Mouse (Mus musculus): ENCODE results near the gene Arfgap3. TPM values are rescaled to one million over a fixed set of nuclear protein-coding genes. Genes with fewer than 3 reads are reported as not detected.

Arfgap3 gene
- polyA plus RNA-seq, 1 experiment: 45.3 TPM

Other genes with a start within 250 kb of the Arfgap3 start
- gene Rrp7a, start 227.4 kb downstream of the Arfgap3 start, polyA plus RNA-seq (2012; fragmentation: generic; extraction: Trizol): 172 TPM
- gene Poldip3, start 200.9 kb downstream of the Arfgap3 start, polyA plus RNA-seq (2012; fragmentation: generic; extraction: Trizol): 85.9 TPM
- 707 TPM for gene Cyb5r3, start 177.7 kb downstream of the Arfgap3 start, polyA plus RNA-seq (2012; fragmentation: generic; extraction: Trizol)
- gene A4galt, start 98.5 kb downstream of the Arfgap3 start, polyA plus RNA-seq (2012; fragmentation: generic; extraction: Trizol): 28.4 TPM
- 122 TPM for gene Pacsin2, start 114.4 kb upstream of the Arfgap3 start, polyA plus RNA-seq (2012; fragmentation: generic; extraction: Trizol)
- 47.7 TPM for gene Ttll1, start 160.6 kb upstream of the Arfgap3 start, polyA plus RNA-seq (2012; fragmentation: generic; extraction: Trizol)
- gene Bik, start 176.6 kb upstream of the Arfgap3 start, polyA plus RNA-seq (2012; fragmentation: generic; extraction: Trizol): 1.3 TPM
- 937 TPM for gene Tspo, start 213.3 kb upstream of the Arfgap3 start, polyA plus RNA-seq (2012; fragmentation: generic; extraction: Trizol)
- 55.9 TPM for gene Mcat, start 213.5 kb upstream of the Arfgap3 start, polyA plus RNA-seq (2012; fragmentation: generic; extraction: Trizol)
- 69.6 TPM for gene Ttll12, start 244.9 kb upstream of the Arfgap3 start, polyA plus RNA-seq (2012; fragmentation: generic; extraction: Trizol)